In the genomic region with DNA sequence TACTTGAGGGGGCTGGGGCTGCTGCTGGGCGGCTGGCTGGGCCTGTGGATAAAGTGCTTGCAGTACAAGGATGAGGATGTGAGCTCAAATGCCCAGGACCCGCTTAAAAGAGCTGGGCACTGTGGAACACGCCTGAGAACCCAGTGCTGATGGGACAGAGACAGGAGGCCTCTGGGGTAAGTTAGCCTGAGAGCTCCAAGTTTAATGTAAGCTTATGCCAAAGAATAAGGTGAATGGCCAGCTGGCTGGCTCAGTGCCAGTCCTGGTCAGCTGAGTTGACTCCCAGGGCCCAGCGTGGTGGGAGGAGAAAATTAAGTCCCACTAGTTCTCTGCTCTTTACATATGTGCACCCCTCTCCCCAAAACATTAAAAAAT, we compare ENCODE assay signal across 8 mouse cellular contexts. TPM values are rescaled to one million over a fixed set of nuclear protein-coding genes. Genes with fewer than 3 reads are reported as not detected.
DNase-seq lines count a peak whose midpoint lies in the region; ATAC-seq and TF ChIP-seq lines count a peak whose summit lies in the region.
"Not testable (repeated sequence)": the region's sequence is repeated elsewhere in the genome, so short reads cannot be mapped to it uniquely, and the experiment has no call there.
"Had no signal": no experiment of that assay in that cellular context is flagged by ENCODE, and none has a peak within 500 bp of the region (broad histone marks: within the 10 kb centered on the region; RNA-seq: fewer than 3 reads in every experiment).

No protein-coding gene starts in this region.

- H3K9me3 ChIP-seq in kidney, embryonic 14.5 days (ENCODE audit: control insufficient read depth, low read length); lung, embryonic 16.5 days (ENCODE audit: control insufficient read depth, low read length): not testable (repeated sequence)

- not testable (repeated sequence) for TF ChIP-seq CTCF in gastrocnemius, adult 2 months (IDR thresholded peaks at IDR 0.05); small intestine, adult 2 months (IDR thresholded peaks at IDR 0.05; ENCODE audit: extremely low read depth, insufficient read length, insufficient replicate concordance, low read depth, low read length)

- not testable (repeated sequence) for H3K4me2 ChIP-seq in kidney, embryonic 14.5 days (replicated peaks; ENCODE audit: low read depth, low read length); lung, embryonic 16.5 days (ENCODE audit: low read depth, low read length)

- H3K36me3 ChIP-seq in kidney, embryonic 14.5 days (ENCODE audit: control insufficient read depth, insufficient read depth, low read length); lung, embryonic 16.5 days (ENCODE audit: control insufficient read depth, insufficient read depth, low read length); small intestine, adult 2 months (ENCODE audit: control insufficient read depth, insufficient read depth, low read length): not testable (repeated sequence)

- ATAC-seq in kidney, embryonic 14.5 days (ENCODE audit: low FRiP score, low TSS enrichment): 0 out of 2 replicates have a peak, but pooled peaks have one; percentile 16
- peak; percentile 34; the same call in 1 of the 2 replicates for ATAC-seq in lung, embryonic 16.5 days (ENCODE audit: low read depth)

- H3K27ac ChIP-seq in gastrocnemius, adult 2 months: peak overlapping the region; percentile 57; the same call in 1 of the 2 replicates
- H3K27ac ChIP-seq in kidney, embryonic 14.5 days (ENCODE audit: low read depth, low read length); lung, embryonic 16.5 days (ENCODE audit: low read length): not testable (repeated sequence)
- peak overlapping the region; percentile 91 for H3K27ac ChIP-seq in small intestine, adult 2 months (ENCODE audit: insufficient read depth, low read depth, low read length)

- H3K27me3 ChIP-seq in kidney, embryonic 14.5 days (ENCODE audit: control insufficient read depth, insufficient read depth, low read length); lung, embryonic 16.5 days (ENCODE audit: control insufficient read depth, insufficient read depth, low read depth, low read length); small intestine, adult 2 months (ENCODE audit: control insufficient read depth, insufficient read depth, low read length): not testable (repeated sequence)

- DNase-seq in NIH3T3 (ENCODE audit: low read depth): peak; percentile 19
- DNase-seq in gastrocnemius, adult 2 months: peak; percentile 25
- peak; percentile 77 for DNase-seq in kidney, adult 11 months
- DNase-seq in kidney, postnatal 36 days: peak; percentile 59 to 64

- 66% methylated on average over 4 of the region's 4 CpGs for WGBS in kidney, embryonic 14.5 days
- whole genome bisulfite sequencing in lung, embryonic 16.5 days: 46% methylated on average over 4 of the region's 4 CpGs
- WGBS in small intestine, adult 2 months: 66% methylated on average over 4 of the region's 4 CpGs

- intact Hi-C loops in gastrocnemius, adult 2 months (cut with DNase I): loop anchor here (2.0 to 10.0 kb wide), 3 partner anchors 55 to 325 kb away; no protein-coding TSS in a partner anchor

- H3K4me1 ChIP-seq in kidney, embryonic 14.5 days (ENCODE audit: control insufficient read depth, insufficient read depth, low read length); lung, embryonic 16.5 days (replicated peaks; ENCODE audit: control insufficient read depth, insufficient read depth, low read length): not testable (repeated sequence)
- H3K4me1 ChIP-seq in small intestine, adult 2 months (ENCODE audit: control insufficient read depth, insufficient read depth, insufficient read length, low read length): peaks cover 20% of the 10 kb centered on the region

- H3K4me3 ChIP-seq in gastrocnemius, adult 2 months; kidney, embryonic 14.5 days (ENCODE audit: low read length); lung, embryonic 16.5 days (ENCODE audit: low read length); small intestine, adult 2 months (ENCODE audit: low read depth, low read length): not testable (repeated sequence)

- not testable (repeated sequence) for TF ChIP-seq POLR2A in small intestine, adult 2 months (IDR thresholded peaks at IDR 0.05; ENCODE audit: low read depth, low read length)

- not testable (repeated sequence) for H3K9ac ChIP-seq in kidney, embryonic 14.5 days (ENCODE audit: low read depth, low read length); lung, embryonic 16.5 days (ENCODE audit: low read length)

RNA-seq across cellular contexts. Expression of a gene that starts 40.5 kb away (rescaled TPM):
- total RNA-seq in gastrocnemius, adult 2 months (2021): 10 to 100 TPM in 1 of 2 experiments, 1 to 10 TPM in 1; 7.6 to 11.0 TPM
- 8.6 and 12.9 TPM in 2 replicates for polyA plus RNA-seq in kidney, embryonic 14.5 days (2014; fragmentation: Nextera tagmentation; extraction: Ambion mirVana)
- 9.1 and 9.7 TPM in 2 replicates for polyA plus RNA-seq in lung, embryonic 16.5 days (2015; fragmentation: Nextera tagmentation; extraction: Ambion mirVana)
- 22.1 and 44.2 TPM in 2 replicates for polyA plus RNA-seq in small intestine, adult 2 months (2012; rRNA removed)

RNA-seq across cellular contexts. Expression of a gene that starts 48.2 kb away (rescaled TPM):
- 1 to 10 TPM in 1 of 2 experiments, under 1 TPM in 1; 0.94 to 1.2 TPM for total RNA-seq in gastrocnemius, adult 2 months (2021)
- polyA plus RNA-seq in kidney, embryonic 14.5 days (2014; fragmentation: Nextera tagmentation; extraction: Ambion mirVana): 5.2 and 5.5 TPM in 2 replicates
- polyA plus RNA-seq in lung, embryonic 16.5 days (2015; fragmentation: Nextera tagmentation; extraction: Ambion mirVana): 3.6 and 5.0 TPM in 2 replicates
- 3.6 and 7.6 TPM in 2 replicates for polyA plus RNA-seq in small intestine, adult 2 months (2012; rRNA removed)
- total RNA-seq: neutrophil, adult 5-6 weeks had no signal

Comparison
In these comparisons a context has a peak if more than half of its experiments do, and no peak if none do; other contexts are left out.
1. DNase-seq: peak in every context shown above with its lines; median percentile 77 in kidney, adult 11 months; 62 in kidney, postnatal 36 days; 25 in gastrocnemius, adult 2 months; 19 in NIH3T3.